Mouse (Mus musculus): Measurements from ENCODE around the gene Bptf.
"Not testable (repeated sequence)": the region's sequence is repeated elsewhere in the genome, so short reads cannot be mapped to it uniquely, and the experiment has no call there.

GRCm38 (mm10) chr11:107015535-107016187 lies 116.3 kb downstream of the Bptf start:
- TF ChIP-seq CTCF (IDR thresholded peaks at IDR 0.05; ENCODE audit: borderline replicate concordance, insufficient read depth, low read depth, low read length); POLR2A (IDR thresholded peaks at IDR 0.05; ENCODE audit: borderline replicate concordance, insufficient read depth, low read length): not testable (repeated sequence)

All from cerebellum, adult 2 months (tissue).